Mouse (Mus musculus) heart, postnatal 0 days (tissue): ENCODE measurements around the gene Smc6. TPM values are rescaled to one million over a fixed set of nuclear protein-coding genes. Genes with fewer than 3 reads are reported as not detected.

ENCODE experiments used
- ATAC-seq: fragments of 200-750 bp; cut with Nextera tagmentation; 2 replicates; pipeline ENCODE4 v1.8.0; 2017; ENCODE audit warnings: low read depth, moderate number of reproducible peaks, moderate library complexity; ENCODE audit not compliant: insufficient read depth
- DNase-seq: peaks from one replicate; pipeline ENCODE4 v3.0.0-alpha.2; 2016; ENCODE audit warnings: low spot score
- H3K27ac ChIP-seq: fragments of 300-500 bp; sonication (generic); 2 replicates; pipeline ENCODE4 v1.5.1; 2014; ENCODE audit warnings: low read depth, mild to moderate bottlenecking
- H3K27me3 ChIP-seq: fragments of 300-500 bp; sonication (generic); 2 replicates; pipeline ENCODE4 v1.6.1; 2014; ENCODE audit warnings: low read length, mixed read lengths; ENCODE audit not compliant: control insufficient read depth, insufficient read depth
- H3K36me3 ChIP-seq: fragments of 300-500 bp; sonication (generic); replicated peaks from 2 replicates; pipeline ENCODE4 v1.6.1; 2014; ENCODE audit warnings: low read length, mixed read lengths; ENCODE audit not compliant: control insufficient read depth, insufficient read depth
- H3K4me1 ChIP-seq: fragments of 300-500 bp; sonication (generic); 2 replicates; pipeline ENCODE4 v1.6.1; 2014; ENCODE audit warnings: antibody characterized with exemption; ENCODE audit not compliant: control insufficient read depth, insufficient read depth
- H3K4me2 ChIP-seq: fragments of 300-500 bp; sonication (generic); 2 replicates; pipeline ENCODE4 v1.6.1; 2014; ENCODE audit warnings: low read depth, mild to moderate bottlenecking, low read length, moderate library complexity
- H3K4me3 ChIP-seq: fragments of 300-500 bp; sonication (generic); 2 replicates; pipeline ENCODE4 v1.5.1; 2014; ENCODE audit warnings: low read depth, low read length
- H3K9ac ChIP-seq: fragments of 300-500 bp; sonication (generic); replicated peaks from 2 replicates; pipeline ENCODE4 v1.6.1; 2014; ENCODE audit warnings: low read depth, low read length, mixed read lengths
- H3K9me3 ChIP-seq: fragments of 300-500 bp; sonication (generic); replicated peaks from 2 replicates; pipeline ENCODE4 v1.6.1; 2016; ENCODE audit warnings: low read length; ENCODE audit not compliant: control insufficient read depth
- CTCF ChIP-seq: IDR thresholded peaks from 2 replicates; pipeline ENCODE4 v1.5.1; 2016; ENCODE audit warnings: antibody characterized with exemption, control low read depth, low read depth
- EP300 ChIP-seq: IDR thresholded peaks from 2 replicates; pipeline ENCODE4 v1.6.1; 2016; ENCODE audit warnings: antibody characterized with exemption, low read depth
- WGBS: fragments of 180-500 bp; shearing (Covaris S2); extraction: QIAGEN DNeasy Blood & Tissue Kit; methylation state at CpG from one replicate; pipeline ENCODE4 v1.1.7; 2014; 5-methylcytosine and 5-hydroxymethylcytosine counted together
- microRNA-seq: library from miRNA; unstranded; fragments of <30 nt; microRNA quantifications from one replicate; pipeline ENCODE4, GENCODE M21; 2016
- polyA plus RNA-seq: library from polyadenylated mRNA; unstranded; fragments of >200 nt; fragmentation: Nextera tagmentation; extraction: Ambion mirVana; gene quantifications from 2 replicates; pipeline ENCODE4 v1.2.1, GENCODE M21; 2015
- total RNA-seq: library from RNA; depleted of rRNA; stranded (reverse); fragments of >200 nt; gene quantifications from 2 replicates; pipeline ENCODE4 v1.2.3, GENCODE M21; 2014; ENCODE audit warnings: low replicate concordance; rRNA removed

Gene Smc6
- total and polyA plus RNA-seq, 2 experiments from 2014 or later = 12.3 to 99.8 TPM

DNA sequence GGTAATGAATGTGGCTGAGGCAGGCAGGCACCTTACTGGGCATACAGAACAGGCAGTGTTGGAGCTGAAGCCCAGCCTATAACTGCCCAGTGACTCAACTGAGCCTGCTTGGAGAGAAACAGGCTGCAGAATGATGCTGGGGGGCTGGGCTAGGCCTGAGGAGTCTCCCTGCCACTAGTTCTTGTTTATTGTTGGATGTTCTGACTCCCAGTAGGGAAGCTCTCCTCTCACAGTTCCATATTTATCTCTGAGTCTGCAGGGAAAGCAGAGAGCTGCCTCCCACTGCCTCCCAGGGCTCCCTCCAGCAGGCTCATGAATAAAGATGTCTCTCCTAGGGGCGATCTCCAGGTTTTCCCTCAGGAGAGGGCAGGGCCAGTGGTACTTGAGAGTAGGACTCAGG lies 82.7 kb downstream of the Smc6 start:
- H3K27ac ChIP-seq = no peak overlapping the region
- DNase-seq (no peak), ATAC-seq (no peak)
- H3K4me1 ChIP-seq = no peaks in the 10 kb centered on the region
- no peaks in the 10 kb centered on the region for H3K9me3 ChIP-seq
- H3K36me3 ChIP-seq = no peaks in the 10 kb centered on the region
- no peak overlapping the region for H3K9ac ChIP-seq
- H3K4me2 ChIP-seq = no peak overlapping the region
- H3K27me3 ChIP-seq = no peaks in the 10 kb centered on the region
- WGBS = 15% methylated on average over 1 of the region's 1 CpGs
- no peak overlapping the region for H3K4me3 ChIP-seq
- no peak for TF ChIP-seq EP300
- no peak for TF ChIP-seq CTCF

- no peak for TF ChIP-seq CTCF
- no peak for TF ChIP-seq EP300
- Histone ChIP-seq H3K4me2 (no peak overlapping the region), H3K4me3 (no peak overlapping the region), H3K9ac (no peak overlapping the region), H3K27ac (no peak overlapping the region), H3K27me3 (no peaks in the 10 kb centered on the region), H3K9me3 (no peaks in the 10 kb centered on the region), H3K36me3 (no peaks in the 10 kb centered on the region), H3K4me1 (no peaks in the 10 kb centered on the region)
- ATAC-seq = no peak
- DNase-seq = no peak
- 40% methylated on average over 5 of the region's 5 CpGs for WGBS
Observed at GRCm38 (mm10) chr12:11349870-11350269, 84.2 kb downstream of the Smc6 start.

DNA sequence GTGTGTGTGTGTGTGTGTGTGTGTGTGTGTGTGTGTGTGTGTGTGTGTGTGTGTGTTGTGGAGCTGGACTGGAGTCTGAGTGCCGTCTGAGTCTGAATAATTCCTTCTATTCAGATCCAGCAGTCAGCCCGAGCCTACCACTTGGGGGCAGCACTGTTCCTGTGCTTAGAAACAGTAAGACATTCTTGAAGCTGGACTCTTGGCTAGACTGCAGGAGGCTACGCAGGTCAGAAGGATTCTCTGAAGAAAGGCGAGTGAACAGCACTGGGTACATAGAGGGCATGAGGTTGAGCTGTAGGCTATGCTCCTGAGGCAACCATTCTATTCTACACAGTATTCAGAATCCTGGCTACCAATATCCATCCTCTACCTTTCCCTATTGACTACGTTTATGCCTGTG lies 85.2 kb downstream of the Smc6 start:
- Histone ChIP-seq H3K9ac (no peak overlapping the region), H3K9me3 (no peaks in the 10 kb centered on the region), H3K27ac (no peak overlapping the region), H3K27me3 (no peaks in the 10 kb centered on the region), H3K4me3 (no peak overlapping the region), H3K4me2 (no peak overlapping the region), H3K4me1 (no peaks in the 10 kb centered on the region), H3K36me3 (no peaks in the 10 kb centered on the region)
- DNase-seq = peak; percentile 50
- WGBS = 22% methylated on average over 5 of the region's 5 CpGs
- TF ChIP-seq CTCF (peak; percentile 72), EP300 (no peak)
- no peak for ATAC-seq

- H3K4me3 ChIP-seq = no peak overlapping the region
- no peaks in the 10 kb centered on the region for H3K9me3 ChIP-seq
- H3K27me3 ChIP-seq = no peaks in the 10 kb centered on the region
- no peaks in the 10 kb centered on the region for H3K36me3 ChIP-seq
- DNase-seq (no peak), ATAC-seq (no peak)
- no peak overlapping the region for H3K27ac ChIP-seq
- H3K4me1 ChIP-seq = no peaks in the 10 kb centered on the region
- H3K9ac ChIP-seq = no peak overlapping the region
- no peak for TF ChIP-seq EP300
- no peak for TF ChIP-seq CTCF
- H3K4me2 ChIP-seq = no peak overlapping the region
- 85% methylated on average over 6 of the region's 6 CpGs for WGBS
Observed at GRCm38 (mm10) chr12:11362435-11362834, 96.7 kb downstream of the Smc6 start.

DNA sequence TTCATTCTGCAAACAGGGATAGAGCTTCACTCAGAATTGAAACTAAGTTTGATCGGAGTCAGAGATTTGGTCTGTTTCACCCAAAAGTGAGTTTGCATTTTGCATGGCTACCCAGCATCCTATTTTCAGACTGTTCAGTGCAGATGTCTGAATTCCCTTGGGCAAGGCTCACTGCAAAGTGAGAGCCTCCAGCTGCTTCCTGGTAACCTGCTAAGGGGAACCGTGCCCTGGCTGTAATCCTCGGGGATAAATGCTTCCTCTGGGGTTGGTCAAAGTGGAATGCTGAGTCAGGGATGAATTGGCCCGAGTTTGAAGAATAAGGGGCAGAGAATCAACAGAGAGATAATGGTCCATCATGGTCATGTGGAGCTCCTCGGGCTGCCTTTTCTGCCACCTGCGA lies 99.2 kb downstream of the Smc6 start:
- H3K4me2 ChIP-seq = no peak overlapping the region
- no peak overlapping the region for H3K27ac ChIP-seq
- no peaks in the 10 kb centered on the region for H3K27me3 ChIP-seq
- H3K4me3 ChIP-seq = no peak overlapping the region
- H3K36me3 ChIP-seq = no peaks in the 10 kb centered on the region
- no peaks in the 10 kb centered on the region for H3K4me1 ChIP-seq
- DNase-seq = no peak
- TF ChIP-seq EP300 = no peak
- no peak for TF ChIP-seq CTCF
- ATAC-seq = no peak
- no peaks in the 10 kb centered on the region for H3K9me3 ChIP-seq
- H3K9ac ChIP-seq = no peak overlapping the region
- 47% methylated on average over 6 of the region's 6 CpGs for WGBS

GRCm38 (mm10) chr12:11367099-11367765 lies 101.5 kb downstream of the Smc6 start:
- no peaks in the 10 kb centered on the region for H3K27me3 ChIP-seq
- no peak for DNase-seq
- TF ChIP-seq CTCF (no peak), EP300 (no peak)
- WGBS = 6% methylated on average over 3 of the region's 3 CpGs
- H3K27ac ChIP-seq = no peak overlapping the region
- no peak overlapping the region for H3K4me2 ChIP-seq
- no peak for ATAC-seq
- no peaks in the 10 kb centered on the region for H3K36me3 ChIP-seq
- no peaks in the 10 kb centered on the region for H3K4me1 ChIP-seq
- no peaks in the 10 kb centered on the region for H3K9me3 ChIP-seq
- no peak overlapping the region for H3K4me3 ChIP-seq
- H3K9ac ChIP-seq = no peak overlapping the region

Small RNA genes within 50 kb of the gene (microRNA-seq; reads per million reads assigned to microRNA genes)
- 0.89 reads per million for gene Mir7675

Other genes with a start within 250 kb of the Smc6 start
- gene Kcns3, start 114.8 kb upstream of the Smc6 start, total RNA-seq = 0.08 and 1.2 TPM in 2 replicates
- gene Kcns3, start 114.8 kb upstream of the Smc6 start, polyA plus RNA-seq = 0.18 TPM in 2 replicates
- gene Msgn1, start 56.9 kb upstream of the Smc6 start, total RNA-seq = not detected in 2 replicates
- not detected in 2 replicates for gene Msgn1, start 56.9 kb upstream of the Smc6 start, polyA plus RNA-seq
- 1.9 and 4.5 TPM in 2 replicates for gene Gen1, start 85 bp upstream of the Smc6 start, total RNA-seq
- gene Gen1, start 85 bp upstream of the Smc6 start, polyA plus RNA-seq = 1.5 and 1.6 TPM in 2 replicates
- gene Vsnl1, start 170.7 kb downstream of the Smc6 start, total RNA-seq = 1.6 and 6.9 TPM in 2 replicates
- 2.9 and 5.5 TPM in 2 replicates for gene Vsnl1, start 170.7 kb downstream of the Smc6 start, polyA plus RNA-seq
- not detected in 2 replicates for gene Rad51ap2, start 190.2 kb downstream of the Smc6 start, total RNA-seq
- gene Rad51ap2, start 190.2 kb downstream of the Smc6 start, polyA plus RNA-seq = 0.14 and 0.16 TPM in 2 replicates